Mouse (Mus musculus): ENCODE results near the gene Entpd2.
A peak's percentile ranks its signal among the peaks of the same experiment; 100 is the strongest.

Gene Entpd2

DNA sequence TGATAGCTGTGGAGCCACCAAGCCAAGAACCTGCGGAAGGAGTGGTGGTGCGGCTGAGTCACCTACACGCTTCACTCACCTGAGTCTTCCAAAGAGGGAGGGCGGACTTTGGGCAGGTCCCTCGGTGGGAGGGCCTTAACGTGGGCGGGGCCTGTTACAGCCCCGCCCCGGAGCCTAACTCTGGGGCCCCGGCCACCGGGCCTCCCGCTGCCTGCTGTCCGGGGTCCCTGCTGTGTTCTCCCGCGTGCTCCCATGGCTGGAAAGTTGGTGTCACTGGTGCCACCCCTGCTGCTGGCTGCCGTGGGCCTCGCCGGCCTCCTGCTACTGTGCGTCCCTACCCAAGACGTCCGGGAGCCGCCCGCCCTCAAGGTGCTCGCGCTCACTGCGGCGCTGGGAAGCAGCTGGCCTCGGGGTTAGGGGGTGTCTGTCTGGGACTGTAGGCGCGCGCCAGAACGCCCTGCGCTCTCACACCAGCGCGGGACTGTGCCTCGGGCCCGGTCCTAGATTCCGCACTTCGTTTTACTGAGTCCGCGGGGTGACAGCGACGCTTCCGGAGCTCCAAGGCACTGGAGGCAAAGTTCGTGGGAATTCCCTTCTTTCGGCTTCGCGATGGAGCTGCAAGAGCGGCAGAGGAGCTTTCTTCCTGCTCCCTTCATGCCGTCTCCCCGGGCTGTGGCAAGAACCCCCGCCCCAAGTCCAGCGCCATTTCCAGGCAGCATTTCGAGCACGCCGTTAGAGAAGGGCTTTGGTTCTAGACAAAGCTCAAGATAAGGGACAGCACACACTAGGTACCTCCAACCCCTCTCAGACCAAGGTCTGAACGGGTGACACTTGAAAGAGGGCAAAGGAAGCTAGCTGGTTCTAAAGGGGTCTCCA lies at the start of gene Entpd2:
TSS of gene Entpd2 (plus strand) at position 154 of the 876 bp plus-strand sequence.
- no peak for DNase-seq (ENCODE audit: low read depth)

DNA sequence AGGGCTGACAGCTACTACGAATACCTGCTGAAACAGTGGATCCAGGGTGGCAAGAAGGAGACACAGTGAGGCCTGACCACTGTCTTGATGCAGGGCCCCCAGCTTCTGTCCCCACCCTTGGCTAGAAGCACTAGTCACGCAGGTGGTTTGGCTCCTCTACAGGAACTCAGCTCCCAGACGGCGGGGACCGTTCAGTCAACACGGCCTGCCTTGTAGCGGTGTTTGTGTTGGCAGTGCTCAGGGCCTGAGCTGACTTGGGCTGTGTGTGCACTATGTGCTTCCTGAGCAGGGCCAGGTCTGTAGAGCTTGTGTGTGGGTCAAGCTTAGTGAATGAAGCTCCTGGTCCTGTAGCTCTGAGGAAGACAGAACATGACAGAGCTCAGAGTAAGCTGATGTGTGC lies 47.5 kb upstream of the Entpd2 start:
- DNase-seq (ENCODE audit: low read depth): no peak

DNA sequence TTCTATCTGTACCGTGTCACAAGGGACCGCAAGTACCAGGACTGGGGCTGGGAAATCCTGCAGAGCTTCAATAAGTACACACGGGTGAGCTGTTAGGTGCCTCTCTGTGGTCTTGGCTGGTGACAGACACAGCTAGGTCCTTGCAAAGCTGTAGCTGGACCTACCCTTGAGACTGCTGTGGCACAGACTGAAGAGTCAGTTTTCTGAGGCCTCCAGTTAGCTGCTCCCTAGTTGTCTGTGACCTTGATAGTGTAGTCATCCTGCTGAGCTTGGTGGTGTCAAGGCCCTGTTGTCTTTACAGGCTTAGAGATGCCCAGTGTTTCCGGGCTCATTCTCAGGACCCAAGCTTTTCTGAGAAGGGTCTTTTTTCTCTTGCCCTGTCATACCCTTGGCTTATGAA lies 46.2 kb upstream of the Entpd2 start:
- no peak for DNase-seq (ENCODE audit: low read depth)

DNA sequence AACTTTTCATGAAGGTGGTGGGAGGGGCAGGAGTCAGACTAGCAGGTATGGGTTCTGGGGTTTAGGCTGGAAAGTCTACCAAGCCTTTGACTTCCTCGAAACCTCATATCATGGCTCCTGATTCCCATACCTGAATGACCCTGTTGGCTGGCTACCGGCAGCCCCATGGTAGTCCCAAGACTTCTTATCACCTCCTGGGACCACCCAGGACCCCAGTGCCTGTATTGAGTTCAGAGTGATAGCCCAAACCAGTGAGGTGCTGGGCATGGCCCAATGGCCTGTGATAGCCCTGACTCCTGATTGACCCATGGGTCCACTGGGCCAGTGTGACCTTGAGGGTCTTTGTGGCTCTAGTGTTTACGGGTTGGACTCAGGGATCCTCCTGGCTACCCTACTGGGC lies 45.0 kb upstream of the Entpd2 start:
- DNase-seq (ENCODE audit: low read depth): no peak

DNA sequence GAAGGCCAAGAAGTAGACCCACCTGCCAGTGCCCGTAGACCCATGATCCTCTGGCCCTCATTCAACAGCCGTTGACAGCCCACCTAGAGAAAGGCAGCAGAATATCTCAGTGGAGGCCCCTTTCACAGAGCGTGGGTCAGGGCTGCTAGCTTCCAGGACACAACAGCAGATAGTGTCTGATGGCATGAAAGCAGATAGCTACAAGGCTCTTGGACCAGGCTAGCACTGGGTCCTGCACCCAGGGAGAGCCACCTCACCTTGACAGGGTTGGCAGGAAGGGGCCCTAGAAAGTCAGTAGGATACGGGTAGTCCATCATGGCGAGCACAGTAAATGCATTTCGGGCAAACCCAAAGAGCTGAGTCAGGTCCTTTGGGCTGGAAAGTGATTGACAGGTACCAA lies 41.5 kb upstream of the Entpd2 start:
- no peak for DNase-seq (ENCODE audit: low read depth)

DNA sequence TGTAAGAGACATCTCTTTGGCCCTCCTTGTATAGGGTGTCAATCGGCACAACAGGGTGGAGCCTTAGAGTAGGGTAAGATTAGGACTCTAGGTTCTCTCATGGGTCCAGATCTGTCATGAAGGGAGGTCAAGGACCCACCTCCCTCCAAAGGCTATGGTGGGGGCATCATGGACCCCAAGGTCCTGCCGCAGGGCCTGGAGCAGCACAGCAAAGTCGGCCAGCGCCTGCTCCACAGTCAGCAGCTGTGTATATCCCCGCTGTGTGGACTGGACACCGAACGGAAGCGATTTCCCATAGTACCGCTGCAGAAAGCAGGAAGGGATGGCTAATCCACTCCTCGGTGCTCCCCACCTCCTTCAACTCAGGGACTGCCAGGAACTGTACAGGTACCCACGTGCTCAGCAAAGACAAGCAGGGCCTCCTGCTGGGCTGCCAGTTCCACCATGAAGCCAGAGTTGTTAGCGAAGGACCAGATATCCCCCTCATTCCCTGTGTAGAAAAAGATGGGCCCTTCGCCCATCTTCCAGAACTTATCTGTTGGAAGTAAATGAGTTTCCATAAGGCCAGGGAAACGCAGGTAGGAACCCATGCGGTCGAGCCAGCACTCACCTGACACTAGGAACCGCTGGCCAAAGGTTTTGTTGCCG lies 40.1 kb upstream of the Entpd2 start:
- no peak for DNase-seq (ENCODE audit: low read depth)

DNA sequence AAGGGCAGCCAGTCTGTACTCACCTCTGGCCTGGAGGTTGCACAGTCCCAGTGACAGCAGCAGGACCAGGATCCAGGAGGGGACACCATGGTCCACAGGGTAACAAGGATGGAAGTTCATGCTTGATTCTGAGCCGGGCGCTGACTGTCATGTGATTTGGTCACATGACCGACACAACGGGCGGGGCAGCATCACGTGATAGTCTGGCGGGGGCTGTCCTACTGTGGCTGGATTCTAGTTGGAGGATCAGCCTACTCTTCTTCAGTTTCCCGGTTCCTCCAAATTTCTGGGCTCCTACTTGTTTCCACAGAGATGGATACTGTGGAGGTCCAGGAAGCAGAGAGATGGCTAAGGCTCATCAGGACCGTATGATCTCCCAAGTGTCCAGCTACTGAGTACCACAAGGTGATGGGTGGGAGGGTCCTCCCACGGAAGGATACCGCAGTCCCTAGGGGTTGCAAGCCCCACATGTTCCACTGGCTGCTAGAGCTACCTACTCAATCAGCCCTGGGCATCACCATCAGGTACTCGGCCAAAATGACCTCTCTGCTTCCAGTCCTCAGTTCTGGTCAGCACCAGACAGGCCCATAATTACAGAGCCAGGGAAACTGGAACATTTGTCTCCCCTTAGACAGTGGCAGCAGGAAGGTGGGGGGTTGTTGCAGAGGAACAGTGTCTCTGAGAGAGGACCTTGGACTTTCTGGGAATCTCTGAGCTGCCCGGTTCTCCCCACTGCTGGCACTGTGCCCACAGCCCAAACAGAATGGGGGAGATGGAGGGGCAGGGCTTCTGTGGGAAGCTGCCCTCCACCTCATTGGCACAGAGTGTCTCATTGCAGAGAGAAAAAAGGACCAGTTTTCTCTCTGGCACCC lies 39.2 kb upstream of the Entpd2 start, which contains the start of gene Dpp7:
TSS of gene Dpp7 (minus strand) at position 152 of the 872 bp plus-strand sequence.
- DNase-seq (ENCODE audit: low read depth): peak; percentile 85

DNA sequence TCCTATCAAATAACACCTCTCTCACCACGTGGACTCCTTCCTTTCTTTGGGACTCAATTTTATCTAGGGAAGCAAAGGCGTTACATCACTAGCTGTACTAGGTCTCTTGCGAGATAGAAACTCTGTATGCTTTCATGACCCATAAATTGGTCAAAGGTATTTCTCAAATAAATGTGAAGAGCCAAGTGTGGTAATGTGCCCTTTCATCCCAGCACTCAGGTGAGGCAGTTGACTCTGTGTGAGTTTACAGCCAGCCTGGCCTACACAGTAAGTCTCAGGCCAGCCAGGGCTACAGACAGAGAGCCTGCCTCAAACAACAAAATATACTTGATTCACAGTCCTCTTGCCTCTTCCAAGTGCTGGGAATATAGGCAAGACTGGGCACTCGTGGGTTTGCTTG lies 35.8 kb upstream of the Entpd2 start:
- no peak for DNase-seq (ENCODE audit: low read depth)

DNA sequence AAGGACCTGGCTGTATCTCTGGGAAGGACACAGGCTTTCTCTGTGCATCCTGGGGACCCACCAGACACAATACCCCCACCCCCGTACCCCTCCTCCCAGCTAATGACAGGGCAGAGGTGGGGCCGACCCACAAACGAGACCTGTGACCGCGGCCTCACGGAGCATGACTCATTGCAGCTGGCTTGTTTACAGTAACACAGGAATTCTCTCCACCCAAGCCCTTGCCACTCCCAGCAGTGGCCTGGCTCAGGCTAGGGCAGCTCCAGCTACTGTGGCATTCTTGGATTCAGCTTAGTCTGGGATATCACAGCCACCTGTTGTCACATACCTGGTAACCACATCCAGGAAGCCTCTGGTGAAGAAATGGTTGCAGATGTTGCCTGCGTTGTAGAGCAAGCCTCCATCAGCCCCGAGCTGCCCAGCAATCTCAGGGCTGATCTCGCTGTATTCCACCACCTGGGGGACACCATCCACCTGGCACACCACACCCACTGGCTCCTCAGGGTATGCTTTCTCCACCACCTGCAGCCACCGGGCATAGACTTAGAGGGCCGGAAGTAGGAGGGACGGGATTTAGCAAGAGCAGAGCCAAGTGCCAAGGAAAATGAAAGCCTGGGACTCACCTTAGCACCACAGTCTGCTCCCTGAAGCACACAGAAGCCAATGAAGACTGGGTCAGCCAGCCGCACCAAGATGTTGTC lies 32.0 kb upstream of the Entpd2 start:
- no peak for DNase-seq (ENCODE audit: low read depth)

DNA sequence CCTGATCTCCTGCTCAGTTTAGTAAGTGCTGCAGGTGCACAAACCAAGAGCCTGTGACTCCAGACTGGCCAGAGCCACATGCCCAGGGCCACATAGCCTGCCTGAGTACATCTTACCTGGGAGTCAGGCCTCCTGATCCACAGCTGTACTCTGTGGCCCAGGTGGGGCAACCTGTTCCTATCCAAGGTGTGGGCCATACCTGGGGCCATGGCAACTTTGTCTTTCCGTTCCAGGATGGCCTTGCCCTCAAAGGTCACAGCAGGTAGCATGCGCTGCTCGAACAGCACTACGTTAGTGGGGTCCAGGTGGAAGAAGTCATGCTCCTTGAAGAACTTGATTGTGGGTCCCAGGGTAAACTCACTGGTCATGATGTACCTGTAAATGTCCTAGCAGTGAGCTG lies 31.4 kb upstream of the Entpd2 start:
- DNase-seq (ENCODE audit: low read depth): no peak

DNA sequence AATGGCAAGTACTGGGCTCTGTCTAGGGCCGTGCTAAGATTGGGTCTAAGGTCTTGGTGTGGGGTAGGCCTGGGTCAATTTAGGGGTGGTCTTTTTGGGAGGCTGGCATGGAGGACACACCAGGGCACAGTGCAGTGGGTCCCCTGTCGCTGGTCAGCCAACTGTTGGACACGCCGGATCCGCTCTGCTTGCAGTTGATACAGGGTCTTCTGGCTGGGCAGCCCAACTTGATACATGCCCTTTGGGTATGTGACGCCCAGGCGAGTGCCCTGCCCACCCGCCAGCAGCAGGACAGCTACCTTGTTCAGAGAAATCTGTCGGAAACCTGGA lies 30.9 kb upstream of the Entpd2 start:
- no peak for DNase-seq (ENCODE audit: low read depth)

DNA sequence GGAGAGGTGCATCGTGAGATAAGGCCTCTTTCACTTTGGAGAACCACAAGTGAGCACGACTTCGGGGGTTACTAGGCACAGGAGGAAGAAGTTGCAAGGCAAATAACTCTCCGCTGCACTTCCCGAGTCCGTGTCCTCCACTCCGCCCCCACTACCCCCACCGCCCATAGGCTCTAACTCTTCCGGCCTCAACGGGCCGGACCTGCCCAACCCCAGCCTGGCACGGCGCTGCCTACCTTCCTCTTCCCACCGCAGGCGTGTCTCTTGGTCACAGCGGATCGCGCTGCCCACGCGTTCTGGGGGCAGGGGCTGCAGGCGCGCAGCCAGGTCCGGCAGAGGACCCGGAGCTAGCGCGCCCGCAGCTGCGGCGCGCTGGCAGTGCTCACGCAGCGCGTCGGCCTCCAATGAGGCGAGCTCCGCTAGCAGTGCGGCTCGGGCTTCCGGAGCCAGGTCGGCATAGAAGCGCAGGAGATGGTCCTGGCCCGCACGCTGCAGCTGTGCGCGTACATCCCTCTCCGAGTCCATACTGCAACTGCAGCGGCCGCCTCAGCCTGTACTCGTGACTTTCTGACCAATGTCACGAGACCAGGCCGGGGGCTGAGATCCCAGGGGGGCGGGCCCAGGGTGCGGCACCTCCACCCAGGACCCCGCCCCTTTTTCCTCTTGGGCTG lies 30.4 kb upstream of the Entpd2 start, which contains the start of gene Uap1l1:
TSS of gene Uap1l1 (minus strand) at position 592 of the 671 bp plus-strand sequence.
- DNase-seq (ENCODE audit: low read depth): no peak

DNA sequence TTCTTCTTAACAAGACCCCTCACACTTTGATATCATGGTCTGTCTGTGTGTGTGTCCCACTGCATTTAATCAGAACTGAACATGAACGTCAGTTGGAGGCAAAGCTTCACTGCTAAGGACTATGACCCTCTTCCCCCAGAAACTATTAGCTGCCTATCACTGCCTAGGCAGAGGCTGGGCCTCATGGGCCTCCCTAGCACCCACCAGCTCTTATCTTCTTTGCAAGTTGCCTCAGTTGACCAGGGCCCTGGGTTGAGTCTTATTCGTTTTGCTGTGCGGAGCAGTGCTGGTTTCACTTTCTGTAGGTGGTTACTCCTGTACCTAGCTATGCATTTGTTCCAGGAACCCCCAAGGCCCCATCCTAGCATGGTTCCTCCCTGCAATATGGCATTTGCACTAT lies 25.7 kb upstream of the Entpd2 start:
- DNase-seq (ENCODE audit: low read depth): peak; percentile 60

DNA sequence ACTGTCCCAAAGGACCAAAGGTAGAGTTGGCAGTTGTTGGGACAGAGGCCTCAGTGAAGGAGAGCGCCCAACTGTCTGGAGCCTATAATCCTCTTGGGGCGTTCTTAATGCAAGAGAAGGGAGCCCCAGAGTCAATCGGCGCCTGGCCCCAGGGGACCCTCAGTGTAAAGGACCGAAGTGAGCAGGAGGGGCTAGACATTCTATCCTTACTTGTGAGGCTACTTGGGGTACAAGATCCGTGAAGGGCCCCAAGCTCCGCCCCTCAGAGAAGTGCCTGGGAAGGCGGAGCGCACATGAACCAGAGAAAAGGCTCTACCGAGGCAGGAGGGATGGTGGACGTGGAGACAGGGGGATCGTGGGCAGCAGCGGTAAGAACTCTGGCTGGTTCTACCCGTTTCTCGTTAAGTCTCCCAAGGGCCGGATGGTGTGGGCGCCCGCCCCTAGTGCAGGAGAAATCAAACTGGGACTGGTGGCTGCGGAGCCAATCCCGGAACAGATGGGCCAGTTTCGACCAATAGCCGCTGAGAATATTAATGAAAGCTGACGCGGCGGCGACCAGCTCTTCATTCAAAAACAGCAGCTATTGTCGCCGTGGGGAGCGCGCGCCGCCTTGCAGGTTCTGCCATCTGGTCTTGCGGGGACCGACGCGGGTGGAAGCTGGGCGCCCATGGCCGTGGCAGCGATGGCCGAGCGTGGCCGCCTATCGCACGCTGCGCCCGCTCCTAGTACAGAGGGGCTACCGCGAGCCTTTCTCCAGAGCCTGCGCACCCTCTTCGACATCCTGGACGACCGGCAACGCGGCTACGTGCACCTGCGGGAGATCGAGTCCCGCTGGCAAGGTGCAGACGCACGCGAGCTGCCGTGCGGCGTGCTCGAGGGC lies 23.7 kb upstream of the Entpd2 start, which contains the start of gene Sapcd2:
TSS of gene Sapcd2 (plus strand) at position 558 of the 880 bp plus-strand sequence.
- DNase-seq (ENCODE audit: low read depth): peak; percentile 86

DNA sequence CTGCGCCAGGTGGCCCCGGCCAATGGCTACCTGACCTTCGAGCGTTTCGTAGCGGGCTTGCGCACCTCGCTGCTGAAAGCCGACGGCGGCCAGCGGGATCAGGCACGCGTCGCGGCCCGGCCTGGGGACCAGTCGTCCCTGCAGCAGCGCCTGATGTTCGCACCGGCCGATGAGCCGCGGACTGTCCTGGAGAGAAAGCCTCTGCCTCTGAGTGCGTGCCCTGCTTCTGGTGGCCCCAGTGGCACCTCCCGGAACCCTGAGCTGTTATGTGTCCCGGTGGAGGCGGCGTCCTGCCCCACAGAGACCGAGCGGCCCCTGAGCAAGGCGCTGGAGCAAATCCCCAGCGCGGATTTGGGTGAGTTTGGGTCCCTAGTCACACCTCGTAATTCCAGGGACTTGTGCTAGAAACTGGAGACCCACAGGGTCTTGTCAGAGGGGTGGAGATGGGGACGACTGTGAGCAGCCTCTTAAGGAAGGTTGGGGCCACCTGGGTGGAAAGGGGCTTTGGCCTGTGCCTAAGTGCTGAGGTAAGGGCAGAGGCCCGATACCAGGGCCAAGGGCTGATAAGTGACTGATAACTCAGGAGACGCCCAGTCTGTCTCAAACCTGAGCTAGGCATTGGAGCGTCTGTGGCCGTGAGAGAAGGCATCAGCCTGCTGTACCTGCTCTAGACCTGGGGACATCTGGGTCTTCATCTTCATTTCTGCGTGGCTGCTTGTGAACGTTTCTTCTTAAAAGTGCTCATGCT lies 22.9 kb upstream of the Entpd2 start:
- peak; percentile 56 for DNase-seq (ENCODE audit: low read depth)

DNA sequence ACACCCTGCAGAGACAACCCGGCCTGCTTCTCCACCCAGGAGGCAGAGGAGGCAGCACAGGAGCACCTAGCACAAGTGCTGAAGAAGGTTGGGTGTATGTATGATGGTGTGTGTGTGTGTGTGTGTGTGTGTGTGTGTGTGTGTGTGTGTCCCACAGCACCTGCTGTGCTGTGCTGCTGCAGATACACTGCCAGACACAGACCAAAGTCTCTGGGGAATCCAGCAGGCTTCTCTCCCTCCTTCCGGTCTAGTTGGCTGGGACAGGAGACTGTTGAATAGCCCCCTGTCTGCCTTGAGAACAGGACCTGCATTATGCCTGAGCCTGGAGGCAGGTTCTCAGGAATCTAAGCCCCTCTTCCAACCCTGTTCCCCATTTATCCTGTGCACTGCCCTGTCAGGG lies 22.2 kb upstream of the Entpd2 start:
- no peak for DNase-seq (ENCODE audit: low read depth)

DNA sequence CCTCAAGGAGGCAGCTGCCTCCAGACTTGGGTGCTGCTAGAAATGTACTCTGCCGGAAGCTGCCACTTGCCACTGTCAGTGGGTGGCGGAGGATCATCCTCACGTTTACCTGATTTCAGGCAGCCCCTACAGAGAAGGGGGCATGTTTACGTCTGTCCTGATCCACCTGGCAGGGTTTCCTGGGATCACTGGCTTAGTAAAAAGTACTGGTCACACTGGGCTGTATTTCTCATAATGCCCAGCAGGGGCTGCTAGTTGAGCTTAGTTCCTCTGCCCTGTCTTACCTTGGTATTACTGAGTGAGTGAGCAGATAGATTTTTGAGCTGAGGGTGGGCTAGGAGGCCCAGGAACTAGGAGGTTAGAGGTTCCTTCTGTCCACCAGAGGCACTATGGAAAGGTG lies 19.1 kb upstream of the Entpd2 start:
- DNase-seq (ENCODE audit: low read depth): no peak

DNA sequence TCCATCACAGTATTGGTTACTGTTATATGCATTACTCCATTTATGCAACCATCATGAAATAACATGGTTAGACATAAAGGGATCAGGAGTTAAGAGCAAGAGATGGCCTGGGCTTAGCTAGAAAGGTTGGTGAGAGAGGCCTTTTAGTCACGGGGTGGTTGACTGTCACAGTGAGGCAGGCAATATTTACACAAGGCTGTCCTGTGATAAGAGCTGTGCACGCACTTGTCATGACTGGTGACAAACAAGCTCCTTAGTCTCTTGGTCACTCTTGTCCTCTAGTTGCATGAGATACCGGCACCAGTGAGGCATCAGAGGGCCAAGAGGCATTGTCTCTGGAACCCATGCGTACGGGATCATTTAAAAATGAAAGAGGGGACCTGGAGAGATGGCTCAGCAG lies 11.2 kb upstream of the Entpd2 start:
- DNase-seq (ENCODE audit: low read depth): no peak

DNA sequence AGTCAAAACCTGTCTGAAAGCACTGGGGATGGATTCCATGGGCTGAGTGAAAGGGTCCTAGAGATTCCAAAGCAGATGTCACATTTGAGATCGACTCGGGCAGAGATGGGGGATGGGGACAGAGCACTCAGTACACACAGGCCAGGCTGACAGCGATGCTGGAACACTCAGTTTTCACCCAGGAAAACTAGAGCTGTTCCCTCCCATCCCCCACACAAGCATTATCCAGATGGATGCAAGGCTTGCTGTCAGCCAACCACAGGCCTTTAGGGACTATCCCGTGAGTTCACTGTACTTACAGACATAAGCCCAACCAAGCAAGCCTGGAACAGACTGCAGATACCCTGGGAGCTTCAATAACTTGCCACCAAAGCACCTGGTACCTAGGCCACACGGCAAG lies 4.4 kb upstream of the Entpd2 start:
- no peak for DNase-seq (ENCODE audit: low read depth)

Data from c-Kit-positive CD71-positive TER-119-negative erythroid progenitor cells, embryonic 14.5 days (primary cell).